In genomic region chr13:97363765-97364164, GRCm38 (mm10) we compare ENCODE assay signal across 10 mouse cellular contexts.
DNase-seq lines count a peak whose midpoint lies in the region; ATAC-seq lines count a peak whose summit lies in the region.
"Had no signal": no experiment of that assay in that cellular context is flagged by ENCODE, and none has a peak within 500 bp of the region (broad histone marks: within the 10 kb centered on the region; RNA-seq: fewer than 3 reads in every experiment).

No protein-coding gene starts in this region.

- no peaks in the 10 kb centered on the region for H3K9me3 ChIP-seq in intestine, embryonic 14.5 days (ENCODE audit: control insufficient read depth, low read length)
- H3K9me3 ChIP-seq in forebrain, embryonic 16.5 days (ENCODE audit: control insufficient read depth, low read length): no peaks in the 10 kb centered on the region
- H3K9me3 ChIP-seq in hindbrain, embryonic 10.5 days: no peaks in the 10 kb centered on the region

- H3K9ac ChIP-seq in intestine, embryonic 14.5 days (ENCODE audit: low read length): no peak overlapping the region
- H3K9ac ChIP-seq in forebrain, embryonic 16.5 days (replicated peaks; ENCODE audit: low read depth, low read length): no peak overlapping the region

- no peaks in the 10 kb centered on the region for H3K36me3 ChIP-seq in intestine, embryonic 14.5 days (ENCODE audit: control insufficient read depth, insufficient read depth, low read length)
- H3K36me3 ChIP-seq in forebrain, embryonic 16.5 days (ENCODE audit: control insufficient read depth, insufficient read depth): no peaks in the 10 kb centered on the region
- H3K36me3 ChIP-seq in hindbrain, embryonic 10.5 days: no peaks in the 10 kb centered on the region

- H3K4me1 ChIP-seq in intestine, embryonic 14.5 days (replicated peaks; ENCODE audit: control insufficient read depth, insufficient read depth, low read length): peaks cover 9% of the 10 kb centered on the region; the same call in 1 of the 2 replicates
- no peaks in the 10 kb centered on the region for H3K4me1 ChIP-seq in forebrain, embryonic 16.5 days (replicated peaks; ENCODE audit: control insufficient read depth, insufficient read depth, low read length)
- peaks cover 19% of the 10 kb centered on the region for H3K4me1 ChIP-seq in hindbrain, embryonic 10.5 days (replicated peaks)

- H3K4me3 ChIP-seq in intestine, embryonic 14.5 days (ENCODE audit: low read depth, low read length): no peak overlapping the region
- H3K4me3 ChIP-seq in forebrain, embryonic 16.5 days (replicated peaks; ENCODE audit: low read length): no peak overlapping the region
- no peak overlapping the region for H3K4me3 ChIP-seq in hindbrain, embryonic 10.5 days
- H3K4me3 ChIP-seq: erythroblast, embryonic 14.5 days had no signal

- DNase-seq in kidney, adult 9 months: peak; percentile 50
- DNase-seq in kidney, adult 11 months: no peak
- DNase-seq in 416B (ENCODE audit: low read depth): peak; percentile 37
- no peak for DNase-seq in intestine, embryonic 14.5 days (ENCODE audit: low spot score)
- DNase-seq in lung, postnatal 25 days (ENCODE audit: low spot score): peak; percentile 62
- no peak for DNase-seq in hindbrain, embryonic 10.5 days (ENCODE audit: low spot score)
- DNase-seq in layer of hippocampus, postnatal 36 days: no peak

- 0 out of 2 replicates have a peak overlapping the region, but pooled peaks have one; percentile 8 for H3K27ac ChIP-seq in intestine, embryonic 14.5 days (ENCODE audit: low read depth)
- H3K27ac ChIP-seq in forebrain, embryonic 16.5 days (ENCODE audit: low read length): no peak overlapping the region
- H3K27ac ChIP-seq in hindbrain, embryonic 10.5 days: no peak overlapping the region

- WGBS in intestine, embryonic 14.5 days: 36% methylated on average over 5 of the region's 5 CpGs
- WGBS in forebrain, embryonic 16.5 days: 96% methylated on average over 5 of the region's 5 CpGs
- WGBS in hindbrain, embryonic 10.5 days: 84% methylated on average over 5 of the region's 5 CpGs

- no peaks in the 10 kb centered on the region for H3K27me3 ChIP-seq in intestine, embryonic 14.5 days (replicated peaks; ENCODE audit: control insufficient read depth, insufficient read depth, low read length)
- no peaks in the 10 kb centered on the region for H3K27me3 ChIP-seq in forebrain, embryonic 16.5 days (replicated peaks; ENCODE audit: control insufficient read depth, insufficient read depth, low read length)
- peaks cover 16% of the 10 kb centered on the region; the same call in 1 of the 2 replicates for H3K27me3 ChIP-seq in hindbrain, embryonic 10.5 days (ENCODE audit: insufficient read depth, poor library complexity, severe bottlenecking)

- ATAC-seq in intestine, embryonic 14.5 days (replicated peaks; ENCODE audit: low FRiP score, low TSS enrichment, low read depth): peak; percentile 64
- no peak for ATAC-seq in forebrain, embryonic 16.5 days
- ATAC-seq: activated CD4-positive, CD25-positive, alpha-beta regulatory T cell, adult 4 months had no signal

- no peak overlapping the region for H3K4me2 ChIP-seq in intestine, embryonic 14.5 days (ENCODE audit: low read length)
- H3K4me2 ChIP-seq in forebrain, embryonic 16.5 days (ENCODE audit: low read length): no peak overlapping the region

Comparison
In these comparisons a context has a peak if more than half of its experiments do, and no peak if none do; other contexts are left out.
1. DNase-seq: peak in kidney, adult 9 months (single experiment), 416B (single experiment) and lung, postnatal 25 days (single experiment); none in kidney, adult 11 months (single experiment), intestine, embryonic 14.5 days (single experiment), hindbrain, embryonic 10.5 days (single experiment) and layer of hippocampus, postnatal 36 days (0 of 2).